Mouse (Mus musculus): ENCODE measurements at regions not wholly inside any gene's neighbourhood (a gene's known extent, or its start where the extent isn't known, plus 50 kb on each side); places are given as distances from the start of the nearest gene placed in this dataset.

GRCm38 (mm10) chr12:12725075-12725474, 216.6 kb downstream of the Mycn start:
- no peak for TF ChIP-seq POLR2A (IDR thresholded peaks at IDR 0.05; ENCODE audit: borderline replicate concordance, extremely low read depth, insufficient read depth, insufficient read length, poor library complexity, severe bottlenecking)
- TF ChIP-seq CTCF (IDR thresholded peaks at IDR 0.05; ENCODE audit: borderline replicate concordance, extremely low read depth, insufficient read depth, insufficient read length), result peak; percentile 22; the same call in 1 of the 2 replicates

All from brain, embryonic 14.5 days (tissue).